Mouse (Mus musculus) kidney, adult 11 months (tissue): ENCODE measurements around the gene Rab8b.

Experiments
- DNase-seq: peaks from one replicate; pipeline ENCODE4 v3.0.0; 2022

Rab8b gene

GRCm38 (mm10) chr9:66919382-66919971 is at the start of gene Rab8b:
TSS of gene Rab8b (minus strand) at chr9:66919687.
- peak; percentile 95 for DNase-seq

GRCm38 (mm10) chr9:66967492-66967891 is 48.0 kb upstream of the Rab8b start:
- no peak for DNase-seq

GRCm38 (mm10) chr9:66961478-66961877 is 42.0 kb upstream of the Rab8b start:
- DNase-seq: no peak

GRCm38 (mm10) chr9:66957451-66957850 is 38.0 kb upstream of the Rab8b start:
- DNase-seq: no peak

GRCm38 (mm10) chr9:66952886-66953285 is 33.4 kb upstream of the Rab8b start:
- DNase-seq: no peak

GRCm38 (mm10) chr9:66952321-66952720 is 32.8 kb upstream of the Rab8b start:
- DNase-seq: no peak

GRCm38 (mm10) chr9:66948536-66948935 is 29.0 kb upstream of the Rab8b start:
- DNase-seq: no peak

- DNase-seq: peak; percentile 95
Observed at GRCm38 (mm10) chr9:66945647-66946641, 26.5 kb upstream of the Rab8b start, which contains the start of gene Rps27l. TSS of gene Rps27l (plus strand) at chr9:66946086.

- DNase-seq: no peak
Observed at GRCm38 (mm10) chr9:66945161-66945560, 25.7 kb upstream of the Rab8b start.

- DNase-seq: no peak
Observed at GRCm38 (mm10) chr9:66938836-66939235, 19.3 kb upstream of the Rab8b start.

GRCm38 (mm10) chr9:66937507-66937906 is 18.0 kb upstream of the Rab8b start:
- no peak for DNase-seq

GRCm38 (mm10) chr9:66933869-66934808 is 14.7 kb upstream of the Rab8b start:
- no peak for DNase-seq

- DNase-seq: no peak
Observed at GRCm38 (mm10) chr9:66930351-66930750, 10.9 kb upstream of the Rab8b start.

GRCm38 (mm10) chr9:66927696-66928402 is 8.4 kb upstream of the Rab8b start:
- no peak for DNase-seq

- DNase-seq: no peak
Observed at GRCm38 (mm10) chr9:66925853-66926252, 6.4 kb upstream of the Rab8b start.

- DNase-seq: no peak
Observed at GRCm38 (mm10) chr9:66922076-66922475, 2.6 kb upstream of the Rab8b start.

GRCm38 (mm10) chr9:66920488-66921279 is 1.2 kb upstream of the Rab8b start:
- no peak for DNase-seq

GRCm38 (mm10) chr9:66919981-66920380 is 494 bp upstream of the Rab8b start:
- DNase-seq: no peak

- no peak for DNase-seq
Observed at GRCm38 (mm10) chr9:66918672-66919330, 686 bp downstream of the Rab8b start.

GRCm38 (mm10) chr9:66917892-66918255 is 1.6 kb downstream of the Rab8b start:
- DNase-seq: no peak
